Mouse (Mus musculus) limb, embryonic 10.5 days (tissue): ENCODE measurements around the gene Ogfod1. TPM values are rescaled to one million over a fixed set of nuclear protein-coding genes. Genes with fewer than 3 reads are reported as not detected.
A peak's percentile ranks its signal among the peaks of the same experiment; 100 is the strongest.
"Not testable (repeated sequence)": the region's sequence is repeated elsewhere in the genome, so short reads cannot be mapped to it uniquely, and the experiment has no call there.

ENCODE experiments used
- DNase-seq: peaks from one replicate; pipeline ENCODE4 v3.0.0-alpha.2; 2017; ENCODE audit warnings: low spot score
- H3K27ac ChIP-seq: fragments of 300-500 bp; sonication (generic); 2 replicates; pipeline ENCODE4 v1.5.1; 2016; ENCODE audit warnings: mild to moderate bottlenecking
- H3K27me3 ChIP-seq: fragments of 300-500 bp; sonication (generic); 2 replicates; pipeline ENCODE4 v1.6.1; 2016; ENCODE audit warnings: low read depth, mild to moderate bottlenecking; ENCODE audit not compliant: poor library complexity, severe bottlenecking
- H3K36me3 ChIP-seq: fragments of 300-500 bp; sonication (generic); 2 replicates; pipeline ENCODE4 v1.6.1; 2016; ENCODE audit warnings: mild to moderate bottlenecking, moderate library complexity
- H3K4me1 ChIP-seq: fragments of 300-500 bp; sonication (generic); 2 replicates; pipeline ENCODE4 v1.6.1; 2016
- H3K4me3 ChIP-seq: fragments of 300-500 bp; sonication (generic); 2 replicates; pipeline ENCODE4 v1.5.1; 2016; ENCODE audit warnings: mild to moderate bottlenecking, moderate library complexity
- H3K9me3 ChIP-seq: fragments of 300-500 bp; sonication (generic); replicated peaks from 2 replicates; pipeline ENCODE4 v1.6.1; 2016; ENCODE audit warnings: mild to moderate bottlenecking
- WGBS: fragments of 180-500 bp; shearing (Covaris S2); methylation state at CpG from one replicate; pipeline ENCODE4 v1.1.7; 2016; 5-methylcytosine and 5-hydroxymethylcytosine counted together
- polyA plus RNA-seq: library from polyadenylated mRNA; unstranded; fragments of >200 nt; fragmentation: Nextera tagmentation; extraction: Ambion mirVana; gene quantifications from 2 replicates; pipeline ENCODE4 v1.2.1, GENCODE M21; 2016

The Ogfod1 gene
- polyA plus RNA-seq, 1 experiment from 2014 or later, result 13.6 TPM

- no peaks in the 10 kb centered on the region for H3K27me3 ChIP-seq
- no peak overlapping the region for H3K4me3 ChIP-seq
- H3K4me1 ChIP-seq, result peaks cover 17% of the 10 kb centered on the region
- 78% methylated on average over 3 of the region's 3 CpGs for WGBS
- no peak for DNase-seq
- H3K27ac ChIP-seq, result no peak overlapping the region
- H3K36me3 ChIP-seq, result peaks cover 38% of the 10 kb centered on the region
- no peaks in the 10 kb centered on the region for H3K9me3 ChIP-seq
These were observed 3.4 kb upstream of the Ogfod1 start for GRCm38 (mm10) chr8:94033601-94034000.

- H3K4me3 ChIP-seq, result peak overlapping the region; percentile 82
- no peaks in the 10 kb centered on the region for H3K9me3 ChIP-seq
These were observed 1.8 kb upstream of the Ogfod1 start for GRCm38 (mm10) chr8:94035200-94035599.

GRCm38 (mm10) chr8:94036541-94036940, 457 bp upstream of the Ogfod1 start:
- not testable (repeated sequence) for H3K27me3 ChIP-seq

More at GRCm38 (mm10) chr8:94035200-94035599, 1.8 kb upstream of the Ogfod1 start:
- H3K27ac ChIP-seq, result no peak overlapping the region
- H3K4me1 ChIP-seq, result peaks cover 17% of the 10 kb centered on the region
- 68% methylated on average over 5 of the region's 5 CpGs for WGBS
- H3K27me3 ChIP-seq, result no peaks in the 10 kb centered on the region
- DNase-seq, result no peak
- peaks cover 29% of the 10 kb centered on the region for H3K36me3 ChIP-seq

GRCm38 (mm10) chr8:94037806-94038205, 808 bp downstream of the Ogfod1 start:
- Histone ChIP-seq H3K4me1 (peaks cover 17% of the 10 kb centered on the region), H3K9me3 (no peaks in the 10 kb centered on the region), H3K36me3 (0 out of 2 replicates have a peak, but pooled peaks cover 10% of the 10 kb centered on the region), H3K27me3 (no peaks in the 10 kb centered on the region), H3K27ac (no peak overlapping the region; the same call in 1 of the 2 replicates), H3K4me3 (peak overlapping the region; percentile 82)
- no peak for DNase-seq
- 18% methylated on average over 15 of the region's 15 CpGs for WGBS

More at GRCm38 (mm10) chr8:94036541-94036940, 457 bp upstream of the Ogfod1 start:
- Histone ChIP-seq H3K4me3 (peak overlapping the region; percentile 82), H3K36me3 (peaks cover 19% of the 10 kb centered on the region), H3K27ac (peak overlapping the region; percentile 84), H3K4me1 (peaks cover 17% of the 10 kb centered on the region)
- under 1% methylated on average over 32 of the region's 32 CpGs for WGBS
- peak; percentile 80 for DNase-seq
- H3K9me3 ChIP-seq, result not testable (repeated sequence)

- Histone ChIP-seq H3K36me3 (peaks cover 8% of the 10 kb centered on the region), H3K27ac (no peak overlapping the region), H3K4me1 (no peaks in the 10 kb centered on the region), H3K4me3 (no peak overlapping the region), H3K9me3 (no peaks in the 10 kb centered on the region), H3K27me3 (no peaks in the 10 kb centered on the region)
- 91% methylated on average over 2 of the region's 2 CpGs for WGBS
- DNase-seq, result no peak
These were observed 10.8 kb downstream of the Ogfod1 start for GRCm38 (mm10) chr8:94047845-94048244.

- no peak for DNase-seq
- Histone ChIP-seq H3K4me1 (no peaks in the 10 kb centered on the region), H3K27me3 (no peaks in the 10 kb centered on the region)
These were observed 15.7 kb downstream of the Ogfod1 start for GRCm38 (mm10) chr8:94052696-94053095.

GRCm38 (mm10) chr8:94057157-94057854, 20.3 kb downstream of the Ogfod1 start:
- peaks cover 66% of the 10 kb centered on the region for H3K36me3 ChIP-seq
- H3K9me3 ChIP-seq, result no peaks in the 10 kb centered on the region
- H3K27ac ChIP-seq, result no peak overlapping the region
- H3K27me3 ChIP-seq, result no peaks in the 10 kb centered on the region
- no peaks in the 10 kb centered on the region for H3K4me1 ChIP-seq
- H3K4me3 ChIP-seq, result no peak overlapping the region
- 70% methylated on average over 6 of the region's 6 CpGs for WGBS
- DNase-seq, result peak; percentile 41

More at GRCm38 (mm10) chr8:94052696-94053095, 15.7 kb downstream of the Ogfod1 start:
- H3K4me3 ChIP-seq, result no peak overlapping the region
- H3K27ac ChIP-seq, result no peak overlapping the region
- WGBS, result 94% methylated on average over 12 of the region's 12 CpGs
- peaks cover 28% of the 10 kb centered on the region for H3K36me3 ChIP-seq
- H3K9me3 ChIP-seq, result no peaks in the 10 kb centered on the region

- Histone ChIP-seq H3K4me1 (no peaks in the 10 kb centered on the region), H3K27ac (no peak overlapping the region), H3K36me3 (peaks cover 55% of the 10 kb centered on the region), H3K27me3 (no peaks in the 10 kb centered on the region), H3K4me3 (no peak overlapping the region), H3K9me3 (no peaks in the 10 kb centered on the region)
- DNase-seq, result no peak
- 89% methylated on average over 11 of the region's 11 CpGs for WGBS
These were observed 29.3 kb downstream of the Ogfod1 start for GRCm38 (mm10) chr8:94066121-94066863.

GRCm38 (mm10) chr8:94068793-94069192, 31.8 kb downstream of the Ogfod1 start:
- H3K27ac ChIP-seq, result no peak overlapping the region
- H3K9me3 ChIP-seq, result no peaks in the 10 kb centered on the region
- H3K4me1 ChIP-seq, result no peaks in the 10 kb centered on the region
- WGBS, result 93% methylated on average over 7 of the region's 7 CpGs
- H3K4me3 ChIP-seq, result no peak overlapping the region
- no peak for DNase-seq
- H3K27me3 ChIP-seq, result no peaks in the 10 kb centered on the region
- peaks cover 33% of the 10 kb centered on the region for H3K36me3 ChIP-seq

- 93% methylated on average over 12 of the region's 12 CpGs for WGBS
These were observed 39.6 kb downstream of the Ogfod1 start for GRCm38 (mm10) chr8:94076461-94077192.

GRCm38 (mm10) chr8:94087964-94088363, 51.0 kb downstream of the Ogfod1 start:
- H3K27ac ChIP-seq, result no peak overlapping the region
- no peak for DNase-seq
- no peaks in the 10 kb centered on the region for H3K9me3 ChIP-seq
- 87% methylated on average over 9 of the region's 9 CpGs for WGBS
- H3K4me3 ChIP-seq, result no peak overlapping the region
- no peaks in the 10 kb centered on the region for H3K4me1 ChIP-seq
- H3K36me3 ChIP-seq, result peaks cover 6% of the 10 kb centered on the region
- H3K27me3 ChIP-seq, result no peaks in the 10 kb centered on the region

More at GRCm38 (mm10) chr8:94076461-94077192, 39.6 kb downstream of the Ogfod1 start:
- Histone ChIP-seq H3K27me3 (no peaks in the 10 kb centered on the region), H3K4me1 (no peaks in the 10 kb centered on the region), H3K36me3 (no peaks in the 10 kb centered on the region), H3K9me3 (no peaks in the 10 kb centered on the region), H3K4me3 (no peak overlapping the region), H3K27ac (no peak overlapping the region)
- no peak for DNase-seq

GRCm38 (mm10) chr8:94089715-94090114, 52.7 kb downstream of the Ogfod1 start:
- H3K27ac ChIP-seq, result no peak overlapping the region
- 79% methylated on average over 6 of the region's 6 CpGs for WGBS
- no peaks in the 10 kb centered on the region for H3K4me1 ChIP-seq
- no peaks in the 10 kb centered on the region for H3K27me3 ChIP-seq
- DNase-seq, result no peak
- no peak overlapping the region for H3K4me3 ChIP-seq
- H3K9me3 ChIP-seq, result no peaks in the 10 kb centered on the region
- peaks cover 6% of the 10 kb centered on the region for H3K36me3 ChIP-seq
